Mouse (Mus musculus): ENCODE results near the gene Smarca2. TPM values are rescaled to one million over a fixed set of nuclear protein-coding genes. Genes with fewer than 3 reads are reported as not detected.

Gene Smarca2
- polyA plus RNA-seq, 1 experiment: 2.0 TPM

GRCm38 (mm10) chr19:26758156-26758555 lies 153.3 kb downstream of the Smarca2 start:
- Histone ChIP-seq H3K79me2 (ENCODE audit: control insufficient read depth, insufficient read depth) (no peaks in the 10 kb centered on the region), H3K4me2 (ENCODE audit: low read depth) (no peak overlapping the region), H3K4me3 (no peak overlapping the region), H3ac (ENCODE audit: control insufficient read depth, insufficient read length) (no peak overlapping the region), H3K36me3 (ENCODE audit: control insufficient read depth, insufficient read depth) (no peaks in the 10 kb centered on the region), H3K27me3 (ENCODE audit: control insufficient read depth, insufficient read depth, insufficient read length) (no peaks in the 10 kb centered on the region)
- TF ChIP-seq SRF (IDR thresholded peaks at IDR 0.05; ENCODE audit: control insufficient read depth, insufficient read length, low read depth) (no peak), MAX (IDR thresholded peaks at IDR 0.05; ENCODE audit: low read depth) (no peak), POLR2A (IDR thresholded peaks at IDR 0.05; ENCODE audit: insufficient read length, low read depth) (no peak), CEBPB (IDR thresholded peaks at IDR 0.05; ENCODE audit: insufficient read depth, poor library complexity, severe bottlenecking) (no peak), USF1 (IDR thresholded peaks at IDR 0.05; ENCODE audit: low read depth) (no peak), TCF12 (IDR thresholded peaks at IDR 0.05; ENCODE audit: insufficient read depth, poor library complexity, severe bottlenecking) (no peak), POLR2AphosphoS2 (IDR thresholded peaks at IDR 0.05; ENCODE audit: insufficient read length, low read depth) (no peak), MYOG (IDR thresholded peaks at IDR 0.05; ENCODE audit: control insufficient read depth in 1 of 3, insufficient read depth in 1 of 3, insufficient read length in 2 of 3, low read depth in 2 of 3) (no peak), TCF3 (IDR thresholded peaks at IDR 0.05; ENCODE audit: insufficient read length, low read depth) (no peak)

- H3ac ChIP-seq (ENCODE audit: control insufficient read depth, insufficient read length): no peak overlapping the region
- H3K4me2 ChIP-seq (ENCODE audit: low read depth): no peak overlapping the region
- TF ChIP-seq E2F4 (IDR thresholded peaks at IDR 0.05; ENCODE audit: insufficient read depth) (no peak), REST (IDR thresholded peaks at IDR 0.05; ENCODE audit: insufficient read depth, insufficient read length) (no peak), MYOG (IDR thresholded peaks at IDR 0.05; ENCODE audit: control insufficient read depth in 1 of 3, insufficient read depth in 1 of 3, insufficient read length in 2 of 3, low read depth in 2 of 3) (no peak), TCF12 (IDR thresholded peaks at IDR 0.05; ENCODE audit: insufficient read depth, poor library complexity, severe bottlenecking) (no peak), TCF3 (IDR thresholded peaks at IDR 0.05; ENCODE audit: insufficient read length, low read depth) (no peak)
- H3K4me3 ChIP-seq: no peak overlapping the region
- H3K79me2 ChIP-seq (ENCODE audit: control insufficient read depth, insufficient read depth): no peaks in the 10 kb centered on the region
- no peaks in the 10 kb centered on the region for H3K36me3 ChIP-seq (ENCODE audit: control insufficient read depth, insufficient read depth)
- H3K27me3 ChIP-seq (ENCODE audit: control insufficient read depth, insufficient read depth, insufficient read length): no peaks in the 10 kb centered on the region
These were observed 153.8 kb downstream of the Smarca2 start for GRCm38 (mm10) chr19:26758620-26759019.

GRCm38 (mm10) chr19:26759295-26759694 lies 154.4 kb downstream of the Smarca2 start:
- no peaks in the 10 kb centered on the region for H3K36me3 ChIP-seq (ENCODE audit: control insufficient read depth, insufficient read depth)
- no peak overlapping the region for H3K4me3 ChIP-seq
- H3K79me2 ChIP-seq (ENCODE audit: control insufficient read depth, insufficient read depth): no peaks in the 10 kb centered on the region
- no peaks in the 10 kb centered on the region for H3K27me3 ChIP-seq (ENCODE audit: control insufficient read depth, insufficient read depth, insufficient read length)
- TF ChIP-seq E2F4 (IDR thresholded peaks at IDR 0.05; ENCODE audit: insufficient read depth) (no peak), SRF (IDR thresholded peaks at IDR 0.05; ENCODE audit: control insufficient read depth, insufficient read length, low read depth) (no peak), MYOG (IDR thresholded peaks at IDR 0.05; ENCODE audit: control insufficient read depth in 1 of 3, insufficient read depth in 1 of 3, insufficient read length in 2 of 3, low read depth in 2 of 3) (no peak), REST (IDR thresholded peaks at IDR 0.05; ENCODE audit: insufficient read depth, insufficient read length) (no peak), CEBPB (IDR thresholded peaks at IDR 0.05; ENCODE audit: insufficient read depth, poor library complexity, severe bottlenecking) (no peak), USF1 (IDR thresholded peaks at IDR 0.05; ENCODE audit: low read depth) (no peak), TCF3 (IDR thresholded peaks at IDR 0.05; ENCODE audit: insufficient read length, low read depth) (no peak), POLR2A (IDR thresholded peaks at IDR 0.05; ENCODE audit: insufficient read length, low read depth) (no peak), MYOD1 (IDR thresholded peaks at IDR 0.05; ENCODE audit: control insufficient read depth in 1 of 3, insufficient read length in 2 of 3, low read depth in 2 of 3) (no peak), TCF12 (IDR thresholded peaks at IDR 0.05; ENCODE audit: insufficient read depth, poor library complexity, severe bottlenecking) (no peak), POLR2AphosphoS2 (IDR thresholded peaks at IDR 0.05; ENCODE audit: insufficient read length, low read depth) (no peak), MAX (IDR thresholded peaks at IDR 0.05; ENCODE audit: low read depth) (no peak)
- no peak overlapping the region for H3K4me2 ChIP-seq (ENCODE audit: low read depth)
- H3ac ChIP-seq (ENCODE audit: control insufficient read depth, insufficient read length): no peak overlapping the region

- Histone ChIP-seq H3K27me3 (ENCODE audit: control insufficient read depth, insufficient read depth, insufficient read length) (no peaks in the 10 kb centered on the region), H3K79me2 (ENCODE audit: control insufficient read depth, insufficient read depth) (no peaks in the 10 kb centered on the region), H3K36me3 (ENCODE audit: control insufficient read depth, insufficient read depth) (no peaks in the 10 kb centered on the region), H3ac (ENCODE audit: control insufficient read depth, insufficient read length) (no peak overlapping the region), H3K4me2 (ENCODE audit: low read depth) (no peak overlapping the region), H3K4me3 (no peak overlapping the region)
- no peak for TF ChIP-seq POLR2AphosphoS2 (IDR thresholded peaks at IDR 0.05; ENCODE audit: insufficient read length, low read depth)
- no peak for TF ChIP-seq TCF3 (IDR thresholded peaks at IDR 0.05; ENCODE audit: insufficient read length, low read depth)
These were observed 156.4 kb downstream of the Smarca2 start for GRCm38 (mm10) chr19:26761257-26761656.

- H3K27me3 ChIP-seq (ENCODE audit: control insufficient read depth, insufficient read depth, insufficient read length): no peaks in the 10 kb centered on the region
- no peaks in the 10 kb centered on the region for H3K79me2 ChIP-seq (ENCODE audit: control insufficient read depth, insufficient read depth)
- no peaks in the 10 kb centered on the region for H3K36me3 ChIP-seq (ENCODE audit: control insufficient read depth, insufficient read depth)
- H3ac ChIP-seq (ENCODE audit: control insufficient read depth, insufficient read length): no peak overlapping the region
- TF ChIP-seq MYOD1 (IDR thresholded peaks at IDR 0.05; ENCODE audit: control insufficient read depth in 1 of 3, insufficient read length in 2 of 3, low read depth in 2 of 3): no peak
- TF ChIP-seq POLR2A (IDR thresholded peaks at IDR 0.05; ENCODE audit: insufficient read length, low read depth): no peak
- no peak for TF ChIP-seq MAX (IDR thresholded peaks at IDR 0.05; ENCODE audit: low read depth)
- TF ChIP-seq TCF12 (IDR thresholded peaks at IDR 0.05; ENCODE audit: insufficient read depth, poor library complexity, severe bottlenecking): no peak
- no peak for TF ChIP-seq SRF (IDR thresholded peaks at IDR 0.05; ENCODE audit: control insufficient read depth, insufficient read length, low read depth)
- TF ChIP-seq USF1 (IDR thresholded peaks at IDR 0.05; ENCODE audit: low read depth): no peak
- no peak for TF ChIP-seq CEBPB (IDR thresholded peaks at IDR 0.05; ENCODE audit: insufficient read depth, poor library complexity, severe bottlenecking)
- TF ChIP-seq REST (IDR thresholded peaks at IDR 0.05; ENCODE audit: insufficient read depth, insufficient read length): no peak
- no peak for TF ChIP-seq TCF3 (IDR thresholded peaks at IDR 0.05; ENCODE audit: insufficient read length, low read depth)
- no peak for TF ChIP-seq MYOG (IDR thresholded peaks at IDR 0.05; ENCODE audit: control insufficient read depth in 1 of 3, insufficient read depth in 1 of 3, insufficient read length in 2 of 3, low read depth in 2 of 3)
- H3K4me2 ChIP-seq (ENCODE audit: low read depth): no peak overlapping the region
- H3K4me3 ChIP-seq: no peak overlapping the region
These were observed 160.6 kb downstream of the Smarca2 start for GRCm38 (mm10) chr19:26765483-26765882.

All from myocyte (in vitro differentiated cells).